Mouse (Mus musculus) myocyte (in vitro differentiated cells): ENCODE data around the gene Sclt1.

Experiments used
- MAX ChIP-seq: IDR thresholded peaks from one replicate; pipeline ENCODE4 v1.6.1; 2011; ENCODE audit warnings: low read depth, mild to moderate bottlenecking, control low read depth
- MYOD1 ChIP-seq, 3 experiments: IDR thresholded peaks; one replicate each; pipeline ENCODE4 v1.6.1; 2011; ENCODE audit warnings: control low read depth in 2 of 3, low read depth in 2 of 3, mild to moderate bottlenecking in 2 of 3, moderate library complexity in 1 of 3; ENCODE audit not compliant: insufficient read length in 2 of 3, control insufficient read depth in 1 of 3
- POLR2A ChIP-seq: IDR thresholded peaks from one replicate; pipeline ENCODE4 v1.6.1; 2011; ENCODE audit warnings: low read depth, mild to moderate bottlenecking, control low read depth, moderate library complexity; ENCODE audit not compliant: insufficient read length
- POLR2AphosphoS2 ChIP-seq: IDR thresholded peaks from one replicate; pipeline ENCODE4 v1.6.1; 2011; ENCODE audit warnings: low read depth, control low read depth; ENCODE audit not compliant: insufficient read length
- TCF12 ChIP-seq: IDR thresholded peaks from one replicate; pipeline ENCODE4 v1.6.1; 2011; ENCODE audit warnings: mild to moderate bottlenecking, control low read depth; ENCODE audit not compliant: poor library complexity, insufficient read depth, severe bottlenecking
- USF1 ChIP-seq: IDR thresholded peaks from one replicate; pipeline ENCODE4 v1.6.1; 2011; ENCODE audit warnings: low read depth, mild to moderate bottlenecking, control low read depth, moderate library complexity

DNA sequence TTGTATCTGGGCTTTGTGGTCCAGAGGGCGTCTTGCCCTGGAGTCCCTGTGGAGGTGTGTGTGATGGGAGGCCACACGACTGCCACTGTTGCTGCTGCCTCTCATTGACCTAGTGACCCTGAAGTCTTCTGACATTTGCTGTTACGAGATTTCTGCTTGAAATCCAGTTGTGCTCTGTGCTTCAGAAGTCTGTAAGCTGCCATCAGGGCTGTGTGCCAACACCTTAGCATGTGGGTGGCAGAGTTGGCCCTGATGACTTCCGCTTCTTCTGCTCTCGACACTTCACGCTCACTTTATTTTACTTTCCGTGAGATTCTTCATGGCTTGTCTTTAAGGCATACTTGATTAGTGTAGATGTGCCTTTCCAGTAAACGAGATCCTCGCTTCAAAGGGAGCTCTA is 143.9 kb downstream of the Sclt1 start:
- no peak for TF ChIP-seq TCF12
- no peak for TF ChIP-seq POLR2A
- TF ChIP-seq USF1, result no peak
- TF ChIP-seq MYOD1 (IDR thresholded peaks at IDR 0.05; ENCODE audit: control insufficient read depth in 1 of 3, insufficient read length in 2 of 3, low read depth in 2 of 3), result no peak
- TF ChIP-seq POLR2AphosphoS2, result no peak
- no peak for TF ChIP-seq MAX
